Mouse (Mus musculus) Patski (cell line): Measurements from ENCODE around the gene Ptpn3. TPM values are rescaled to one million over a fixed set of nuclear protein-coding genes. Genes with fewer than 3 reads are reported as not detected.

Experiments used
- ATAC-seq: fragments of 100-300 bp; one replicate; pipeline ENCODE4 v1.8.0; 2021
- CTCF ChIA-PET: fragments of 350-600 bp; sonication (Branson Sonifier 250); formaldehyde crosslinking; loops from one replicate; lab custom pipeline; 2022; ENCODE audit warnings: inconsistent platforms; lab: Charles Lee
- POLR2A ChIA-PET: fragments of 350-600 bp; sonication (Branson Sonifier 250); formaldehyde crosslinking; loops from one replicate; lab custom pipeline; 2022; ENCODE audit warnings: antibody characterized with exemption, inconsistent platforms; lab: Charles Lee
- DNase-seq: peaks from one replicate; pipeline ENCODE4 v3.0.0-alpha.2; 2011; ENCODE audit warnings: low read depth, low spot score
- H3K27me3 ChIP-seq: fragments of 371-371 bp; one replicate; pipeline ENCODE4 v1.5.1; 2021
- CTCF ChIP-seq: fragments of 100-300 bp; IDR thresholded peaks from one replicate; pipeline ENCODE4 v1.5.1; 2021
- in situ Hi-C: fragments of 300-500 bp; cut with MboI; formaldehyde crosslinking; loops from 3 replicates; pipeline ENCODE4 v1.11.1; 2018; ENCODE audit warnings: low pct_unique_long_range_greater_than_20kb, mixed read lengths
- polyA plus RNA-seq: library from polyadenylated mRNA; unstranded; gene quantifications from one replicate; pipeline ENCODE4 v1.2.3, GENCODE M21; 2021

The Ptpn3 gene
- polyA plus RNA-seq, 1 experiment from 2014 or later = 27.5 TPM

DNA sequence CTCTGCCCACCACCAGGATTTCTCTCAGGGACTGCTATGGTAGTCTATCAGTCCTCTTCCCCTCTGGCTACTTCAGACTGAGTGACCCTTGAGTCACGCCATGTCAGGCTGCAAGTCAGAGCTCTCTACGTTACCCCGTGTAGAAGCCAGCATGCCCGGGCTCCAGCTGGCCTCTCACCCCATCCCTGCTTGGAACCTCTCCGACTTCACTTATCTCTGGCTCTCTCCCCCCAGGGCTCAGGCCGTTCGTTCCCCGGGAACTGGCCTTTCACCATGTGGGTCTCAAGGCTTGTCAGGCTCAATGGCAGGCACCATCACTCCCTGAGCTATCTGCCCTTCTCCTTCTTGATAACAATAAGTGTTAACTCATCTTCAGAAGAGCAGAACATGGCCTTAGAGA lies 33.3 kb downstream of the Ptpn3 start:
- in situ Hi-C loops = no loop called here
- TF ChIP-seq CTCF = no peak
- H3K27me3 ChIP-seq = no peaks in the 10 kb centered on the region
- ChIA-PET POLR2A (no interaction called here), CTCF (no interaction called here)
- no peak for ATAC-seq
- no peak for DNase-seq

GRCm38 (mm10) chr4:57266389-57266788 lies 35.2 kb downstream of the Ptpn3 start:
- no peak for DNase-seq
- TF ChIP-seq CTCF = no peak
- CTCF ChIA-PET = interaction anchor here (1.2 to 1.7 kb wide), 3 partner anchors 8 to 16 kb away, joined by 3 to 9 read pairs (median 4); no protein-coding TSS in a partner anchor

DNA sequence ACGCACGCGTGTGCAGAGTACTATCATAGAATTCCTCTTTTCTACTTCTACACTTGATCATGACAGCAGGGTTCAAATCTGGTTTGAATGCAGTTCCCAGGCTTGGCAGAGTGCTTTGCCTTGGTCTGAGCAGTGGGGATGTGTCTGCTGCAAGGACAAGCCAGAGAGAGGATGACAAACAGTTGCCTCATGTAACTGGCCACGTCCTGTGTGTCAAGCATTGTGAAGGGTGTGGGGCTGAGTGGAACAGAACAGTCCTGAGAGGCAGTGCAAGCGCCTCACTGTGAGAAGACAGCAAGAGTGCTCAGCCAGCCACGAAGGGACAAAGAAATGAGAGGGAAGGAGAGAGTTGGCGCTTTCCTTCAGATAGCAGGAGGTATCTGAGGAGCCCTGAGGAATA lies 37.9 kb downstream of the Ptpn3 start:
- in situ Hi-C loops = no loop called here
- no peaks in the 10 kb centered on the region for H3K27me3 ChIP-seq
- no peak for ATAC-seq
- no peak for DNase-seq
- ChIA-PET CTCF (interaction anchor here (1.0 to 1.5 kb wide), 4 partner anchors 9 to 57 kb away, joined by 3 to 5 read pairs (median 4); no protein-coding TSS in a partner anchor), POLR2A (no interaction called here)
- TF ChIP-seq CTCF = no peak

More at GRCm38 (mm10) chr4:57266389-57266788, 35.2 kb downstream of the Ptpn3 start:
- in situ Hi-C loops = no loop called here
- no peak for ATAC-seq
- POLR2A ChIA-PET = interaction anchor here (0.6 to 0.8 kb wide), 2 partner anchors 34 to 35 kb away, joined by 3 read pairs; no protein-coding TSS in a partner anchor
- no peaks in the 10 kb centered on the region for H3K27me3 ChIP-seq

GRCm38 (mm10) chr4:57263061-57263685 lies 38.5 kb downstream of the Ptpn3 start:
- TF ChIP-seq CTCF = peak; percentile 69
- ChIA-PET POLR2A (no interaction called here), CTCF (interaction anchor here (1.0 to 1.7 kb wide), 4 partner anchors 9 to 15 kb away, joined by 3 to 5 read pairs (median 4); no protein-coding TSS in a partner anchor)
- no peaks in the 10 kb centered on the region for H3K27me3 ChIP-seq
- in situ Hi-C loops = no loop called here
- ATAC-seq = peak; percentile 44
- DNase-seq = no peak

DNA sequence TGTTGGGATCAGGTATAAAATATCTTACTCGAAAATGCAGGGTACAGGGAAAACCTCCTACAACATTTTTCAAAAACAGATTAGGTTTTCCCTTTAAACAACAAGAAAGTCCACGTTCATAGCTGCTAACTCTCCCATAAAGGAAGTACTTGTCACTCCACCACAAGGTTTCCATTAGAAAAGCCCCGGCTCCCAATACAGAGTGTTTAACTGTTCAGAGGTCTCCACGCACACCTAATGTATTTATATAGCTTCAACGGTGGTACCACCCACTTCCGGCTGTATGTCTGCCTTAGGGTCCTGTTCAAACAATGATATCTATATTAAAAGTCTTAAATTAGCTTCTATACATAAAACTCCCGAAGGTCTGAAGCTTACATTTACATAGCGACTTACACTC lies 39.2 kb downstream of the Ptpn3 start:
- in situ Hi-C loops = no loop called here
- no peaks in the 10 kb centered on the region for H3K27me3 ChIP-seq
- DNase-seq (no peak), ATAC-seq (no peak)
- CTCF ChIA-PET = interaction anchor here (1.1 to 1.7 kb wide), 3 partner anchors 13 to 18 kb away, joined by 3 to 5 read pairs (median 4); no protein-coding TSS in a partner anchor
- POLR2A ChIA-PET = no interaction called here
- TF ChIP-seq CTCF = no peak

DNA sequence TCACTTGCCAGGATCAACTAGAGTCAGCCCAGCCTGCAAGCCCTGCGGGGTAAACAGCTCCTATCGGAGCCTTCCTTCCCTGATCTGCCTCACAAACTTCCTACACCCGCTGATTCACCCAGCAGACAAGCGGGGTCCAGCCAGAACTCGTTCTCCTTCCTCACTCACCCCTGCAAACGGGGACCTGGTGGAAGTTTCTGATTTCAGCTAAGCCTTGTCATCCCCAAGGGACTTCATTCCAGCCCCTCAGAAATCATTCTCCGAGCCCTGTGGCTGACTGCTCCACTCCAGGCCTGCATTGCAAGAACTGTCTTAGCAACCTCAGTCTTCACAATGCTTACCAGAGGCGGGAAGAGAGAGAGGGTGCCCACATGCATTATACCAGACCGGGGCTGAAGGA lies 39.8 kb downstream of the Ptpn3 start:
- in situ Hi-C loops = no loop called here
- DNase-seq (no peak), ATAC-seq (no peak)
- TF ChIP-seq CTCF = no peak
- CTCF ChIA-PET = interaction anchor here (1.1 to 1.7 kb wide), 2 partner anchors 15 to 17 kb away, joined by 3 to 4 read pairs; no protein-coding TSS in a partner anchor
- POLR2A ChIA-PET = no interaction called here
- no peaks in the 10 kb centered on the region for H3K27me3 ChIP-seq

GRCm38 (mm10) chr4:57258159-57259035 lies 43.2 kb downstream of the Ptpn3 start:
- in situ Hi-C loops = no loop called here
- TF ChIP-seq CTCF = no peak
- no peaks in the 10 kb centered on the region for H3K27me3 ChIP-seq
- ATAC-seq (no peak), DNase-seq (no peak)
- ChIA-PET CTCF (interaction anchor here (1.4 kb wide), 1 partner anchor 17 kb away, joined by 4 read pairs; no protein-coding TSS in a partner anchor), POLR2A (interaction anchor here (0.6 kb wide), 1 partner anchor 51 kb away, joined by 3 read pairs; no protein-coding TSS in a partner anchor)

- CTCF ChIA-PET = no interaction called here
- TF ChIP-seq CTCF = no peak
- H3K27me3 ChIP-seq = no peaks in the 10 kb centered on the region
- in situ Hi-C loops = no loop called here
- DNase-seq (no peak), ATAC-seq (no peak)
- POLR2A ChIA-PET = interaction anchor here (0.6 kb wide), 1 partner anchor 1625 kb away, joined by 4 read pairs; no protein-coding TSS in a partner anchor
These were observed 44.2 kb downstream of the Ptpn3 start for GRCm38 (mm10) chr4:57257409-57257808.

- in situ Hi-C loops = no loop called here
These were observed 44.9 kb downstream of the Ptpn3 start for GRCm38 (mm10) chr4:57256761-57257160.

DNA sequence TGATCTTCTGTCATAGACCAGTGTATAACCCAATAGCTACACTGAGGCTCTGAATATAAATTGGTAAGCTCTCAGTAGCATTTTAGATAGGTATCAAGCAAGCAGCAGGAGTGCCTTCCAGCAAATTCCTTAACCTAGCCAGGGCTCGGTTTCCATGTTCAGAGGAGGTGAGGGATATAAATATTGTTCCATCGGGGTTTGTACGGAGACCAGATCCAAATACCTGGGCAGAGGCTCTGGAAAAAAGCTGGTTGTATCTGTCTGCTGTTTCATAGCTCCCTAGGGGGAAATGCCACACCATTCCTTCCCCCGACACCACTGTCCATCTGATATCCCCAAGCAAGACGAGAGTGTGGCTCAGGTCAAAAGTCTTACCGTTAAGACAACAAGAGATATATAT lies 47.2 kb downstream of the Ptpn3 start:
- in situ Hi-C loops = loop anchor here (5.0 kb wide), 1 partner anchor 63 kb away; no protein-coding TSS in a partner anchor
- no peaks in the 10 kb centered on the region for H3K27me3 ChIP-seq
- POLR2A ChIA-PET = no interaction called here
- DNase-seq (no peak), ATAC-seq (no peak)
- CTCF ChIA-PET = interaction anchor here (1.4 kb wide), 1 partner anchor 20 kb away, joined by 3 read pairs; no protein-coding TSS in a partner anchor
- TF ChIP-seq CTCF = no peak

More at GRCm38 (mm10) chr4:57256761-57257160, 44.9 kb downstream of the Ptpn3 start:
- ATAC-seq (no peak), DNase-seq (no peak)
- no peak for TF ChIP-seq CTCF
- H3K27me3 ChIP-seq = no peaks in the 10 kb centered on the region
- POLR2A ChIA-PET = interaction anchor here (0.5 to 0.6 kb wide), 2 partner anchors 120 to 1625 kb away, joined by 3 to 4 read pairs; no protein-coding TSS in a partner anchor
- CTCF ChIA-PET = no interaction called here
